Mouse (Mus musculus): ENCODE measurements around the gene Dyrk1a. TPM values are rescaled to one million over a fixed set of nuclear protein-coding genes. Genes with fewer than 3 reads are reported as not detected.

The Dyrk1a gene
- polyA plus RNA-seq, 1 experiment, result 20.7 TPM

DNA sequence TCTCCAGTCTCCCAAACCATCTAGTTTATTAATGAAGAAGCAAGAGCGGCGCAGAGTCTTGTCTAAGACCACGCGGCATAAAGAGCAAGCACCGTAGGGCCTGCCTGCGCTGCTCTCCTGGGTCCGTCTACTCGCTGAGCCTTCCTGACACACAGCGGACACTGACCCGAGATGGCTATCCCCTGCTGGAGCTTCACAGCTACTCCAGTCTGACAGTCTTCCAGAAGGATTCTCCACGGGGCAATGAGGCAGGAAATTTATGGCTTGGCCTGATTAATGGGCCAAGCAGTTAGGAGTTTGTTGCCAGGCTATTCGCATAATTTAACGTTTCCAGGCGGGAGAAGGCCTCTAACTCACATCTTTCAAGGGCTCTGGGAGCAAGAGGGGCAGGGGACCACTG lies 144.7 kb downstream of the Dyrk1a start:
- TF ChIP-seq MYOD1 (IDR thresholded peaks at IDR 0.05; ENCODE audit: control insufficient read depth in 1 of 3, insufficient read length in 2 of 3, low read depth in 2 of 3) (no peak), SRF (IDR thresholded peaks at IDR 0.05; ENCODE audit: control insufficient read depth, insufficient read length, low read depth) (no peak), CEBPB (IDR thresholded peaks at IDR 0.05; ENCODE audit: insufficient read depth, poor library complexity, severe bottlenecking) (no peak), USF1 (IDR thresholded peaks at IDR 0.05; ENCODE audit: low read depth) (no peak), TCF12 (IDR thresholded peaks at IDR 0.05; ENCODE audit: insufficient read depth, poor library complexity, severe bottlenecking) (no peak), POLR2AphosphoS2 (IDR thresholded peaks at IDR 0.05; ENCODE audit: insufficient read length, low read depth) (no peak), REST (IDR thresholded peaks at IDR 0.05; ENCODE audit: insufficient read depth, insufficient read length) (no peak), MYOG (IDR thresholded peaks at IDR 0.05; ENCODE audit: control insufficient read depth in 1 of 3, insufficient read depth in 1 of 3, insufficient read length in 2 of 3, low read depth in 2 of 3) (no peak), MAX (IDR thresholded peaks at IDR 0.05; ENCODE audit: low read depth) (no peak), TCF3 (IDR thresholded peaks at IDR 0.05; ENCODE audit: insufficient read length, low read depth) (no peak), E2F4 (IDR thresholded peaks at IDR 0.05; ENCODE audit: insufficient read depth) (no peak), POLR2A (IDR thresholded peaks at IDR 0.05; ENCODE audit: insufficient read length, low read depth) (no peak)
- Histone ChIP-seq H3ac (ENCODE audit: control insufficient read depth, insufficient read length) (no peak overlapping the region), H3K27me3 (ENCODE audit: control insufficient read depth, insufficient read depth, insufficient read length) (no peaks in the 10 kb centered on the region), H3K4me2 (ENCODE audit: low read depth) (no peak overlapping the region), H3K79me2 (ENCODE audit: control insufficient read depth, insufficient read depth) (no peaks in the 10 kb centered on the region), H3K36me3 (ENCODE audit: control insufficient read depth, insufficient read depth) (no peaks in the 10 kb centered on the region), H3K4me3 (no peak overlapping the region)

DNA sequence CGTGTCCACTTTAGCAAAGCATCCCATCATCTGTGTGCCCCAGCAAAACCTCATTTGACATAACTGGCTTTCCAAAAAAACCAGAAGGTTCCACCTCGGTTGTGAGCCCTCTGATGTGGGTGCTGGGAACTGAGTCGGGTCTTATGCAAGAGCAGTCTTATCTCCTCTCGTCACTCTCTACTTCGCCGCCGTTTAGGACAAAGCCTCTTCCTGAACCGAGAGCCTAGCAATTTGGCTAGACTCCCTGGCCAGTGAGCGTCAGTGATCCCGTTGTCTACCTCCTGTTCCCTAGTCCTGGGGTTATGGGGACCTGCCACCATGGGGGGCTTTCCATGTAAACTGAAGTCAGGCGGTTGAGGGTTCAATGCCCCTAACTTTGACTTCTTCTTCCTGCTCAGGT lies 147.2 kb downstream of the Dyrk1a start:
- no peaks in the 10 kb centered on the region for H3K36me3 ChIP-seq (ENCODE audit: control insufficient read depth, insufficient read depth)
- no peaks in the 10 kb centered on the region for H3K27me3 ChIP-seq (ENCODE audit: control insufficient read depth, insufficient read depth, insufficient read length)
- no peak for TF ChIP-seq E2F4 (IDR thresholded peaks at IDR 0.05; ENCODE audit: insufficient read depth)
- H3K4me3 ChIP-seq, result no peak overlapping the region
- H3K4me2 ChIP-seq (ENCODE audit: low read depth), result no peak overlapping the region
- H3ac ChIP-seq (ENCODE audit: control insufficient read depth, insufficient read length), result no peak overlapping the region
- no peaks in the 10 kb centered on the region for H3K79me2 ChIP-seq (ENCODE audit: control insufficient read depth, insufficient read depth)

DNA sequence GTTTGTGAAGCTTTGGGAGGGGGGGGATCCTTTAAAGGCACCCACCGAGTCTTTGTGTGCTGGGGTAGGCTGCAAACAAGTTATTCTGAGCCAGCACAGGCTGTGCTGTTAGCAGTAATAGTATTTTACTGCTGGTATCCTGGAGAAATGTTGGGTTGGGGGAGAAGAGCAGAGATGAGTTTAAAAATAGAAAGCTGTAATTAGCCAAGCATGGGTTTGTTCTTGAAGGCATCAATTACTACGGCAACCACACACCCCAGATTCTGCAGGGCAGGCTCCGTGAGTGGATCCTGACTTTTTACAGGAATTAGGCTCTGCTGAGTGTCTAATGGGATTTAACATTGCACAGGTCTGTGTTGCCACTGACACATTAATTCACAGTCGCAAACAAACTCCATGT lies 149.1 kb downstream of the Dyrk1a start:
- Histone ChIP-seq H3K4me3 (no peak overlapping the region), H3K36me3 (ENCODE audit: control insufficient read depth, insufficient read depth) (no peaks in the 10 kb centered on the region), H3K4me2 (ENCODE audit: low read depth) (peak overlapping the region; percentile 2), H3K79me2 (ENCODE audit: control insufficient read depth, insufficient read depth) (no peaks in the 10 kb centered on the region), H3ac (ENCODE audit: control insufficient read depth, insufficient read length) (no peak overlapping the region), H3K27me3 (ENCODE audit: control insufficient read depth, insufficient read depth, insufficient read length) (no peaks in the 10 kb centered on the region)
- TF ChIP-seq REST (IDR thresholded peaks at IDR 0.05; ENCODE audit: insufficient read depth, insufficient read length) (no peak), TCF12 (IDR thresholded peaks at IDR 0.05; ENCODE audit: insufficient read depth, poor library complexity, severe bottlenecking) (no peak), E2F4 (IDR thresholded peaks at IDR 0.05; ENCODE audit: insufficient read depth) (no peak), CEBPB (IDR thresholded peaks at IDR 0.05; ENCODE audit: insufficient read depth, poor library complexity, severe bottlenecking) (no peak), MYOD1 (IDR thresholded peaks at IDR 0.05; ENCODE audit: control insufficient read depth in 1 of 3, insufficient read length in 2 of 3, low read depth in 2 of 3) (no peak)

DNA sequence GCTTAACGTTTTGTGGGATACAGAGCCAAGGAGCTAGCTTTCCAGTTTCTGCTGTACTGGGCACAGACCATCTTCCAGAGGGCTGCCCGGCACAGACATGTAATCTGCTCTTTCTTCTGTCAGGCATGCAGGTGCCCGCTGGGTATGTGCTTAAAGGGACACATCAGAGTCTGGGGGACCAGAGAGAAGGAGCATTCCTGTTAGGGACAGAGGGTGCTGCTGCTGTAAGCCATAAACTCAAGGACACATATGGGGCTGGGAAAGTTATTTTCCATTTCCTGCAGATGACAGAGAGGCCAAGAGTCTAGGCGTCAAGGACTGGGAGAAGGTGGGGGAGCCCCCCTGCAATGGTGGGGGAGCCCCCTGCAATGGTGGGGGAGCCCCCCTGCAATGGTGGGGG lies 149.7 kb downstream of the Dyrk1a start:
- Histone ChIP-seq H3K36me3 (ENCODE audit: control insufficient read depth, insufficient read depth) (no peaks in the 10 kb centered on the region), H3K79me2 (ENCODE audit: control insufficient read depth, insufficient read depth) (no peaks in the 10 kb centered on the region), H3K4me2 (ENCODE audit: low read depth) (no peak overlapping the region), H3K27me3 (ENCODE audit: control insufficient read depth, insufficient read depth, insufficient read length) (no peaks in the 10 kb centered on the region), H3ac (ENCODE audit: control insufficient read depth, insufficient read length) (no peak overlapping the region), H3K4me3 (no peak overlapping the region)
- TF ChIP-seq CEBPB (IDR thresholded peaks at IDR 0.05; ENCODE audit: insufficient read depth, poor library complexity, severe bottlenecking) (no peak), USF1 (IDR thresholded peaks at IDR 0.05; ENCODE audit: low read depth) (no peak), E2F4 (IDR thresholded peaks at IDR 0.05; ENCODE audit: insufficient read depth) (no peak), SRF (IDR thresholded peaks at IDR 0.05; ENCODE audit: control insufficient read depth, insufficient read length, low read depth) (no peak), POLR2AphosphoS2 (IDR thresholded peaks at IDR 0.05; ENCODE audit: insufficient read length, low read depth) (no peak), POLR2A (IDR thresholded peaks at IDR 0.05; ENCODE audit: insufficient read length, low read depth) (no peak), MYOG (IDR thresholded peaks at IDR 0.05; ENCODE audit: control insufficient read depth in 1 of 3, insufficient read depth in 1 of 3, insufficient read length in 2 of 3, low read depth in 2 of 3) (no peak), MAX (IDR thresholded peaks at IDR 0.05; ENCODE audit: low read depth) (no peak)

DNA sequence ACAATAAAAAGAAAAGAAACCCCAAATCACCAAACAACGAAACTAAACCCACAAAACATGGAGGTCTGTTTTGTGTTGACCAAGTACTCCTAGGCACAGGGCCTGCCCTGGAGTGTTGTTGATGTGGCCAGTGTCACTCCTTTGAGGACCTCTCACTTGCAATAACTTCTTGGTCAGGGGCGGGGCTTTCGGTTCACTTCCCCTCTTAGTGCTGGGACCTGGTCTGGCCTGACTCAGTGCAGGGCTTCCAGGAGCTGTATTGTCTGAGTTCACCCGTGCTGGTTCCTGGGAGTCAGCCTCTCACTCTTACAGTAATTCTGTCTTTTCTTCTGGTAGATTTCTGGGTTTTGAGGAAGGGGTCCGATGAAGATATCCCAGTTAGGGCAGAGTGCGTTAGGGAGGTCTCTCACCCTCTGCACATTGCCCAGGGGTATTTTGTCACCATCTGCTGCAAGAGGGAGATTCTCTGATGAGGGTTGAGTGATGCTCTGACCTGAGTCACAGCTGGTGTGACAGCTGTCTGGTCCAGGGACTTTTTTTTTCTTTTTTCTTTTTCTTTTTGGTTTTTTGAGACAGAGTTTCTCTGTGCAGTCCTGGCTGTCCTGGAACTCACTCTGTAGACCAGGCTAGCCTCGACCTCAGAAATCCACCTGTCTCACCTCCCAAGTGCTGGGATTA lies 150.8 kb downstream of the Dyrk1a start:
- Histone ChIP-seq H3K27me3 (ENCODE audit: control insufficient read depth, insufficient read depth, insufficient read length) (no peaks in the 10 kb centered on the region), H3K36me3 (ENCODE audit: control insufficient read depth, insufficient read depth) (no peaks in the 10 kb centered on the region), H3K79me2 (ENCODE audit: control insufficient read depth, insufficient read depth) (no peaks in the 10 kb centered on the region), H3K4me2 (ENCODE audit: low read depth) (peak overlapping the region; percentile 67), H3ac (ENCODE audit: control insufficient read depth, insufficient read length) (no peak overlapping the region), H3K4me3 (no peak overlapping the region)
- no peak for TF ChIP-seq SRF (IDR thresholded peaks at IDR 0.05; ENCODE audit: control insufficient read depth, insufficient read length, low read depth)
- TF ChIP-seq MYOD1 (IDR thresholded peaks at IDR 0.05; ENCODE audit: control insufficient read depth in 1 of 3, insufficient read length in 2 of 3, low read depth in 2 of 3), result peak in 2 of 3 experiments; percentile 55 to 65
- TF ChIP-seq E2F4 (IDR thresholded peaks at IDR 0.05; ENCODE audit: insufficient read depth), result no peak
- no peak for TF ChIP-seq POLR2A (IDR thresholded peaks at IDR 0.05; ENCODE audit: insufficient read length, low read depth)
- no peak for TF ChIP-seq USF1 (IDR thresholded peaks at IDR 0.05; ENCODE audit: low read depth)
- TF ChIP-seq TCF12 (IDR thresholded peaks at IDR 0.05; ENCODE audit: insufficient read depth, poor library complexity, severe bottlenecking), result peak; percentile 47
- TF ChIP-seq MAX (IDR thresholded peaks at IDR 0.05; ENCODE audit: low read depth), result no peak
- TF ChIP-seq TCF3 (IDR thresholded peaks at IDR 0.05; ENCODE audit: insufficient read length, low read depth), result peak; percentile 17
- peak in 2 of 3 experiments; percentile 42 to 59 for TF ChIP-seq MYOG (IDR thresholded peaks at IDR 0.05; ENCODE audit: control insufficient read depth in 1 of 3, insufficient read depth in 1 of 3, insufficient read length in 2 of 3, low read depth in 2 of 3)
- no peak for TF ChIP-seq REST (IDR thresholded peaks at IDR 0.05; ENCODE audit: insufficient read depth, insufficient read length)
- no peak for TF ChIP-seq POLR2AphosphoS2 (IDR thresholded peaks at IDR 0.05; ENCODE audit: insufficient read length, low read depth)
- TF ChIP-seq CEBPB (IDR thresholded peaks at IDR 0.05; ENCODE audit: insufficient read depth, poor library complexity, severe bottlenecking), result no peak
